Mouse (Mus musculus) kidney, adult 10 weeks (tissue): ENCODE data around the gene Gm14180. TPM values are rescaled to one million over a fixed set of nuclear protein-coding genes. Genes with fewer than 3 reads are reported as not detected.

Experiments
- polyA plus RNA-seq: library from polyadenylated mRNA; stranded (reverse); fragments of 350-450 nt; fragmentation: Illumina TruSeq; extraction: RNeasy Lipid Tissue Mini Kit (QIAGEN cat#74804); gene quantifications from one replicate; pipeline ENCODE4 v1.2.3, GENCODE M21; 2014; ENCODE audit warnings: low read depth, low replicate concordance

The Gm14180 gene
- polyA plus RNA-seq = not detected

GRCm38 (mm10) chr11:99734190-99734589, at the start of gene Gm14180:
Gene Gm14180, minus strand, starts transcription at chr11:99734290.

DNA sequence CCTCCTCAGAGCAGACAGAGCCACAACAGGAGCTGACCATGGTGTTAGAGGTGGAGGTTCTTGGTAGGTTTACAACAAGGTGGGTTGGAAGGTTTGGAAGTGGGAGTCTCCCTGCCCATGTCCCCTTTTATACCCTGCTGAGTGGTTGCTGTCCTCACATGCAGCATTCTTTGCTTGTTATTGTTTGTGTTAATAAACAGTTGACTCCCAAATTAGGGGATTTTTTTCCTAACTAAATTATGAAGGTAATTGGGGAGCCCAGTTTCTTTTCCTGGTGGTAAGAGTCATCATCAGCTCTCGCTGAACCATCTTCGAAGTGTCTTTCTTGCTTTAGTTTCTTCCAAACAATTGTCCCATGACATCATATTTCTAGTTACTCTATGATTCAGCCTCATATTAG, 46.5 kb upstream of the Gm14180 start, which contains the start of gene Krtap4-8:
Krtap4-8 (minus strand) TSS at position 101 of the 400 bp plus-strand sequence.

DNA sequence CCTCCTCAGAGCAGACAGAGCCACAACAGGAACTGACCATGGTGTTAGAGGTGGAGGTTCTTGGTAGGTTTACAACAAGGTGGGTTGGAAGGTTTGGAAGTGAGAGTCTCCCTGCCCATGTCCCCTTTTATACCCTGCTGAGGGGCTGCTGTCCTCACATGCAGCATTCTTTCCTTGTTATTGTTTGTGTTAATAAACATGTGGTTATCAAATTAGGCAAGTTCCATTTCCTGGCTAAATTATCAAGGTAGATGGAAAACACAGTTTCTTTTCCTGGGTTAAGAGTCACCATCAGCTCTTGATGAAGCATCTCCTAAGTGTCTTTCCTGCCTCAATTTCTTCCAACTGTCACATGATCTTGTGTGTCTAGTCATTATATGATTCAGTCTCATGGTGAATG, 38.7 kb upstream of the Gm14180 start, which contains the start of gene Gm11595:
Gm11595 (minus strand) TSS at position 101 of the 400 bp plus-strand sequence.

GRCm38 (mm10) chr11:99690463-99690862, 43.6 kb downstream of the Gm14180 start, which contains the start of gene Gm14190:
Gene Gm14190, minus strand, starts transcription at chr11:99690740.

Other genes with a start within 250 kb of the Gm14180 start
- 2.7 TPM for gene Krt23, start 241.2 kb downstream of the Gm14180 start, polyA plus RNA-seq
- not detected for gene Krt39, start 213.0 kb downstream of the Gm14180 start, polyA plus RNA-seq
- gene Krt40, start 191.1 kb downstream of the Gm14180 start, polyA plus RNA-seq = not detected
- gene Krtap3-3, start 183.4 kb downstream of the Gm14180 start, polyA plus RNA-seq = not detected
- gene Krtap3-2, start 177.4 kb downstream of the Gm14180 start, polyA plus RNA-seq = not detected
- gene Gm11939, start 174.8 kb downstream of the Gm14180 start, polyA plus RNA-seq = not detected
- not detected for gene Krtap3-1, start 167.7 kb downstream of the Gm14180 start, polyA plus RNA-seq
- not detected for gene Krtap1-5, start 153.3 kb downstream of the Gm14180 start, polyA plus RNA-seq
- not detected for gene Krtap1-4, start 150.6 kb downstream of the Gm14180 start, polyA plus RNA-seq
- gene Krtap1-3, start 143.0 kb downstream of the Gm14180 start, polyA plus RNA-seq = not detected
- gene Krtap9-3, start 136.2 kb downstream of the Gm14180 start, polyA plus RNA-seq = not detected
- not detected for gene Gm11938, start 131.0 kb downstream of the Gm14180 start, polyA plus RNA-seq
- gene Gm11937, start 124.1 kb downstream of the Gm14180 start, polyA plus RNA-seq = not detected
- not detected for gene Krtap2-4, start 119.4 kb downstream of the Gm14180 start, polyA plus RNA-seq
- gene Gm11562, start 113.9 kb downstream of the Gm14180 start, polyA plus RNA-seq = not detected
- not detected for gene Krtap4-1, start 106.1 kb downstream of the Gm14180 start, polyA plus RNA-seq
- gene Krtap4-2, start 99.2 kb downstream of the Gm14180 start, polyA plus RNA-seq = not detected
- not detected for gene Krtap4-7, start 90.2 kb downstream of the Gm14180 start, polyA plus RNA-seq
- gene Gm11555, start 84.1 kb downstream of the Gm14180 start, polyA plus RNA-seq = not detected
- not detected for gene Gm11563, start 75.3 kb downstream of the Gm14180 start, polyA plus RNA-seq
- not detected for gene Krtap4-6, start 68.3 kb downstream of the Gm14180 start, polyA plus RNA-seq
- not detected for gene Gm14190, start 43.5 kb downstream of the Gm14180 start, polyA plus RNA-seq
- not detected for gene Gm11595, start 38.6 kb upstream of the Gm14180 start, polyA plus RNA-seq
- gene Krtap4-8, start 46.4 kb upstream of the Gm14180 start, polyA plus RNA-seq = not detected
- not detected for gene Krtap4-9, start 50.9 kb upstream of the Gm14180 start, polyA plus RNA-seq
- not detected for gene Gm11596, start 59.2 kb upstream of the Gm14180 start, polyA plus RNA-seq
- not detected for gene Gm11569, start 64.6 kb upstream of the Gm14180 start, polyA plus RNA-seq
- gene Gm11554, start 70.2 kb upstream of the Gm14180 start, polyA plus RNA-seq = not detected
- gene Krtap4-13, start 75.6 kb upstream of the Gm14180 start, polyA plus RNA-seq = not detected
- not detected for gene Gm11564, start 81.4 kb upstream of the Gm14180 start, polyA plus RNA-seq
- not detected for gene 2300003K06Rik, start 103.8 kb upstream of the Gm14180 start, polyA plus RNA-seq
- not detected for gene Krtap4-16, start 117.3 kb upstream of the Gm14180 start, polyA plus RNA-seq
- gene Gm11568, start 123.6 kb upstream of the Gm14180 start, polyA plus RNA-seq = not detected
- not detected for gene Gm11559, start 130.2 kb upstream of the Gm14180 start, polyA plus RNA-seq
- gene Krtap9-1, start 139.1 kb upstream of the Gm14180 start, polyA plus RNA-seq = not detected
- gene Gm11567, start 144.9 kb upstream of the Gm14180 start, polyA plus RNA-seq = not detected
- not detected for gene Krtap31-1, start 173.6 kb upstream of the Gm14180 start, polyA plus RNA-seq
- not detected for gene Gm11565, start 180.5 kb upstream of the Gm14180 start, polyA plus RNA-seq
- not detected for gene Krtap31-2, start 202.0 kb upstream of the Gm14180 start, polyA plus RNA-seq
- gene Krtap9-5, start 214.2 kb upstream of the Gm14180 start, polyA plus RNA-seq = not detected
- not detected for gene Krtap29-1, start 244.8 kb upstream of the Gm14180 start, polyA plus RNA-seq